Mouse (Mus musculus) neural tube, embryonic 12.5 days (tissue): Measurements from ENCODE around the gene Cyp17a1. TPM values are rescaled to one million over a fixed set of nuclear protein-coding genes. Genes with fewer than 3 reads are reported as not detected.

Experiments used
- ATAC-seq: fragments of 200-750 bp; cut with Nextera tagmentation; 2 replicates; pipeline ENCODE4 v1.8.0; 2017; ENCODE audit warnings: low read depth, mild to moderate bottlenecking, moderate TSS enrichment, moderate library complexity; ENCODE audit not compliant: low FRiP score
- H3K27ac ChIP-seq: fragments of 300-500 bp; sonication (generic); 2 replicates; pipeline ENCODE4 v1.5.1; 2016
- H3K27me3 ChIP-seq: fragments of 300-500 bp; sonication (generic); replicated peaks from 2 replicates; pipeline ENCODE4 v1.6.1; 2016; ENCODE audit warnings: mild to moderate bottlenecking
- H3K36me3 ChIP-seq: fragments of 300-500 bp; sonication (generic); 2 replicates; pipeline ENCODE4 v1.6.1; 2016; ENCODE audit warnings: mild to moderate bottlenecking
- H3K4me1 ChIP-seq: fragments of 300-500 bp; sonication (generic); 2 replicates; pipeline ENCODE4 v1.6.1; 2016
- H3K4me2 ChIP-seq: fragments of 300-500 bp; sonication (generic); replicated peaks from 2 replicates; pipeline ENCODE4 v1.6.1; 2016; ENCODE audit warnings: mild to moderate bottlenecking
- H3K4me3 ChIP-seq: fragments of 300-500 bp; sonication (generic); 2 replicates; pipeline ENCODE4 v1.5.1; 2016
- H3K9ac ChIP-seq: fragments of 300-500 bp; sonication (generic); 2 replicates; pipeline ENCODE4 v1.6.1; 2016; ENCODE audit warnings: mild to moderate bottlenecking
- H3K9me3 ChIP-seq: fragments of 300-500 bp; sonication (generic); 2 replicates; pipeline ENCODE4 v1.6.1; 2016; ENCODE audit warnings: mild to moderate bottlenecking
- WGBS: fragments of 180-500 bp; shearing (Covaris S2); methylation state at CpG from one replicate; pipeline ENCODE4 v1.1.7; 2016; 5-methylcytosine and 5-hydroxymethylcytosine counted together
- polyA plus RNA-seq: library from polyadenylated mRNA; unstranded; fragments of >200 nt; fragmentation: Nextera tagmentation; extraction: Ambion mirVana; gene quantifications from 2 replicates; pipeline ENCODE4 v1.2.1, GENCODE M21; 2016

Gene Cyp17a1
- polyA plus RNA-seq, 1 experiment from 2014 or later = not detected

GRCm38 (mm10) chr19:46648565-46648964 lies 24.4 kb downstream of the Cyp17a1 start:
- Histone ChIP-seq H3K27ac (no peak overlapping the region), H3K9ac (no peak overlapping the region), H3K36me3 (peaks cover 47% of the 10 kb centered on the region), H3K4me2 (no peak overlapping the region), H3K27me3 (no peaks in the 10 kb centered on the region), H3K4me1 (peaks cover 11% of the 10 kb centered on the region), H3K4me3 (no peak overlapping the region), H3K9me3 (no peaks in the 10 kb centered on the region)
- 96% methylated on average over 14 of the region's 14 CpGs for WGBS
- ATAC-seq = no peak

- H3K9me3 ChIP-seq = no peaks in the 10 kb centered on the region
- no peak overlapping the region for H3K9ac ChIP-seq
- H3K27ac ChIP-seq = no peak overlapping the region
- ATAC-seq = no peak
- H3K4me1 ChIP-seq = peaks cover 15% of the 10 kb centered on the region
- no peaks in the 10 kb centered on the region for H3K27me3 ChIP-seq
- no peak overlapping the region for H3K4me3 ChIP-seq
- no peak overlapping the region for H3K4me2 ChIP-seq
- H3K36me3 ChIP-seq = peaks cover 40% of the 10 kb centered on the region
- 89% methylated on average over 8 of the region's 8 CpGs for WGBS
These were observed 25.1 kb downstream of the Cyp17a1 start for GRCm38 (mm10) chr19:46647850-46648249.

- H3K9me3 ChIP-seq = no peaks in the 10 kb centered on the region
- no peak overlapping the region for H3K4me3 ChIP-seq
- no peaks in the 10 kb centered on the region for H3K27me3 ChIP-seq
- peaks cover 20% of the 10 kb centered on the region for H3K4me1 ChIP-seq
- WGBS = 83% methylated on average over 3 of the region's 3 CpGs
- H3K4me2 ChIP-seq = no peak overlapping the region
- ATAC-seq = no peak
- H3K36me3 ChIP-seq = peaks cover 36% of the 10 kb centered on the region
- H3K9ac ChIP-seq = no peak overlapping the region
- no peak overlapping the region for H3K27ac ChIP-seq
These were observed 25.7 kb downstream of the Cyp17a1 start for GRCm38 (mm10) chr19:46647254-46647653.

GRCm38 (mm10) chr19:46646041-46646481 lies 26.9 kb downstream of the Cyp17a1 start:
- ATAC-seq = no peak
- no peak overlapping the region for H3K4me2 ChIP-seq
- 90% methylated on average over 12 of the region's 12 CpGs for WGBS
- peaks cover 32% of the 10 kb centered on the region for H3K4me1 ChIP-seq
- no peaks in the 10 kb centered on the region for H3K9me3 ChIP-seq
- H3K27me3 ChIP-seq = no peaks in the 10 kb centered on the region
- no peak overlapping the region for H3K27ac ChIP-seq
- no peak overlapping the region for H3K4me3 ChIP-seq
- peaks cover 30% of the 10 kb centered on the region for H3K36me3 ChIP-seq
- H3K9ac ChIP-seq = no peak overlapping the region

- Histone ChIP-seq H3K9me3 (no peaks in the 10 kb centered on the region), H3K27ac (no peak overlapping the region), H3K36me3 (peaks cover 31% of the 10 kb centered on the region), H3K9ac (no peak overlapping the region), H3K4me1 (peaks cover 33% of the 10 kb centered on the region), H3K4me3 (no peak overlapping the region), H3K27me3 (no peaks in the 10 kb centered on the region), H3K4me2 (no peak overlapping the region)
- ATAC-seq = no peak
- WGBS = 45% methylated on average over 12 of the region's 12 CpGs
These were observed 28.0 kb downstream of the Cyp17a1 start for GRCm38 (mm10) chr19:46644793-46645602.

GRCm38 (mm10) chr19:46644343-46644792 lies 28.6 kb downstream of the Cyp17a1 start:
- Histone ChIP-seq H3K4me3 (no peak overlapping the region), H3K27me3 (no peaks in the 10 kb centered on the region), H3K36me3 (peaks cover 33% of the 10 kb centered on the region), H3K27ac (no peak overlapping the region), H3K9ac (no peak overlapping the region), H3K9me3 (no peaks in the 10 kb centered on the region), H3K4me2 (no peak overlapping the region), H3K4me1 (peaks cover 33% of the 10 kb centered on the region)
- 89% methylated on average over 10 of the region's 10 CpGs for WGBS
- no peak for ATAC-seq

GRCm38 (mm10) chr19:46643236-46643635 lies 29.7 kb downstream of the Cyp17a1 start:
- Histone ChIP-seq H3K36me3 (peaks cover 31% of the 10 kb centered on the region), H3K9ac (no peak overlapping the region), H3K27me3 (no peaks in the 10 kb centered on the region), H3K4me3 (no peak overlapping the region), H3K4me1 (peaks cover 33% of the 10 kb centered on the region), H3K4me2 (no peak overlapping the region), H3K27ac (no peak overlapping the region), H3K9me3 (no peaks in the 10 kb centered on the region)
- 86% methylated on average over 5 of the region's 5 CpGs for WGBS
- ATAC-seq = no peak

GRCm38 (mm10) chr19:46642136-46642753 lies 30.7 kb downstream of the Cyp17a1 start:
- peaks cover 33% of the 10 kb centered on the region for H3K36me3 ChIP-seq
- no peaks in the 10 kb centered on the region for H3K9me3 ChIP-seq
- no peak overlapping the region for H3K4me2 ChIP-seq
- ATAC-seq = no peak
- H3K9ac ChIP-seq = no peak overlapping the region
- H3K27me3 ChIP-seq = no peaks in the 10 kb centered on the region
- no peak overlapping the region for H3K4me3 ChIP-seq
- WGBS = 65% methylated on average over 22 of the region's 22 CpGs
- H3K4me1 ChIP-seq = peaks cover 33% of the 10 kb centered on the region
- H3K27ac ChIP-seq = no peak overlapping the region

- H3K36me3 ChIP-seq = peaks cover 29% of the 10 kb centered on the region
- no peaks in the 10 kb centered on the region for H3K9me3 ChIP-seq
- no peak for ATAC-seq
- no peak overlapping the region for H3K4me2 ChIP-seq
- H3K27ac ChIP-seq = peak overlapping the region; percentile 34; the same call in 1 of the 2 replicates
- H3K27me3 ChIP-seq = no peaks in the 10 kb centered on the region
- H3K9ac ChIP-seq = no peak overlapping the region
- H3K4me3 ChIP-seq = no peak overlapping the region
- peaks cover 36% of the 10 kb centered on the region for H3K4me1 ChIP-seq
- 67% methylated on average over 19 of the region's 19 CpGs for WGBS
These were observed 31.4 kb downstream of the Cyp17a1 start for GRCm38 (mm10) chr19:46641420-46642085.

- H3K4me2 ChIP-seq = no peak overlapping the region
- H3K27me3 ChIP-seq = no peaks in the 10 kb centered on the region
- H3K27ac ChIP-seq = no peak overlapping the region
- no peak for ATAC-seq
- 91% methylated on average over 8 of the region's 8 CpGs for WGBS
- H3K36me3 ChIP-seq = peaks cover 22% of the 10 kb centered on the region
- H3K4me1 ChIP-seq = peaks cover 41% of the 10 kb centered on the region
- no peaks in the 10 kb centered on the region for H3K9me3 ChIP-seq
- no peak overlapping the region for H3K4me3 ChIP-seq
- H3K9ac ChIP-seq = no peak overlapping the region
These were observed 32.2 kb downstream of the Cyp17a1 start for GRCm38 (mm10) chr19:46640780-46641179.

- Histone ChIP-seq H3K36me3 (peaks cover 11% of the 10 kb centered on the region), H3K27me3 (no peaks in the 10 kb centered on the region), H3K4me2 (no peak overlapping the region), H3K27ac (no peak overlapping the region), H3K4me1 (peaks cover 38% of the 10 kb centered on the region), H3K4me3 (no peak overlapping the region), H3K9ac (no peak overlapping the region), H3K9me3 (no peaks in the 10 kb centered on the region)
- 91% methylated on average over 14 of the region's 14 CpGs for WGBS
- no peak for ATAC-seq
These were observed 33.5 kb downstream of the Cyp17a1 start for GRCm38 (mm10) chr19:46639496-46639895.

- Histone ChIP-seq H3K4me3 (no peak overlapping the region), H3K27ac (no peak overlapping the region), H3K4me1 (peaks cover 33% of the 10 kb centered on the region), H3K9me3 (no peaks in the 10 kb centered on the region), H3K9ac (no peak overlapping the region), H3K4me2 (no peak overlapping the region), H3K36me3 (peaks cover 9% of the 10 kb centered on the region), H3K27me3 (no peaks in the 10 kb centered on the region)
- no peak for ATAC-seq
These were observed 33.9 kb downstream of the Cyp17a1 start for GRCm38 (mm10) chr19:46639053-46639452.
